8 mouse cellular contexts compared by ENCODE assay signal in the genomic region with DNA sequence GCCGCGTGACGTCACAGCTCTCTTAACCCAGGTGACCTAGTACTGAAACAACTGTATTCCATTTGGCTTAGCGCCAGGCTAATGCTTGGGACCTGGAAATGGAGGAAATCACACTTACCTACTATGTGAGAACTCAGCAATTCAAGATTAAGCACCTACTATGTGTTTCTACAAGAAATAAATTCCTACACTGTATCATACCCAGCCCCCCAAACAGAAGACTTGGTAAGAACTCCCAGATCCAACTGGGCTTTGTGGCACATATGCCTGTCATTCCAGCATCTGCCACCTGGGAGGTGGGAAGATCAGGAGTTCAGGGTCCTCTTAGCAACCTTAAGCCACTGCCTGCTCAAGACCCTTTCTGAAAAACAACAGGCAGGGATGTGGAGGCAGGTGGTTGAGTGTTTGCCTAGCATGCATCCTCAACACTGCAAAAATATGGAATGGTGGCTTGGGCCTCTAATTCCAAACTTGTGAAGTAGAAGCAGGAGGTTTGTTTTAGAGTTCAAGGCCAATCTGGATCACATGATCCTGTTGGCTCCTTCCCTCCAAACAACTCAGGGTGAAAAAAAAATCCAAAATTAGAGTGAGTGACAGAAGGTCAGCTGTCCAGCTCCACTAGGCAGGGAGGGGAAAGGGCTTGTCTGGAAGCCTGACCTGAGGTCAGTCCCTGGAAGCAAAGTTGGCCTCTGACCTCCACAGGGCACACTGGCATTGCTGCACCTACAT. TPM values are rescaled to one million over a fixed set of nuclear protein-coding genes. Genes with fewer than 3 reads are reported as not detected.
DNase-seq lines count a peak whose midpoint lies in the region; ATAC-seq lines count a peak whose summit lies in the region.

No protein-coding gene starts in this region.

- peak overlapping the region; percentile 90 for H3K4me3 ChIP-seq in lung, embryonic 15.5 days
- H3K4me3 ChIP-seq in embryonic facial prominence, embryonic 15.5 days (replicated peaks): peak overlapping the region; percentile 97
- peak overlapping the region; percentile 83 for H3K4me3 ChIP-seq in liver, embryonic 11.5 days (ENCODE audit: low read depth, low read length)
- H3K4me3 ChIP-seq in stomach, embryonic 14.5 days (ENCODE audit: low read depth, low read length): peak overlapping the region; percentile 80

- peak overlapping the region; percentile 97 for H3K9ac ChIP-seq in lung, embryonic 15.5 days
- 0 out of 2 replicates have a peak overlapping the region, but pooled peaks have one; percentile 94 for H3K9ac ChIP-seq in embryonic facial prominence, embryonic 15.5 days
- H3K9ac ChIP-seq in liver, embryonic 11.5 days (ENCODE audit: low read depth, low read length): peak overlapping the region; percentile 75
- no peak overlapping the region for H3K9ac ChIP-seq in stomach, embryonic 14.5 days (replicated peaks; ENCODE audit: low read depth, low read length)

- peaks cover 51% of the 10 kb centered on the region for H3K4me1 ChIP-seq in lung, embryonic 15.5 days
- H3K4me1 ChIP-seq in embryonic facial prominence, embryonic 15.5 days: peaks cover 57% of the 10 kb centered on the region
- peaks cover 29% of the 10 kb centered on the region for H3K4me1 ChIP-seq in liver, embryonic 11.5 days (replicated peaks; ENCODE audit: control insufficient read depth, insufficient read depth, low read length)
- H3K4me1 ChIP-seq in stomach, embryonic 14.5 days (ENCODE audit: control insufficient read depth, insufficient read depth, low read length): peaks cover 29% of the 10 kb centered on the region

- WGBS in lung, embryonic 15.5 days: 3% methylated on average over 4 of the region's 4 CpGs
- WGBS in embryonic facial prominence, embryonic 15.5 days: under 1% methylated on average over 4 of the region's 4 CpGs
- 6% methylated on average over 4 of the region's 4 CpGs for WGBS in liver, embryonic 11.5 days
- WGBS in stomach, embryonic 14.5 days: 2% methylated on average over 4 of the region's 4 CpGs

- no peak for DNase-seq in lung, postnatal 25 days (ENCODE audit: low spot score)
- no peak for DNase-seq in liver, embryonic 11.5 days (ENCODE audit: low spot score)
- no peak for DNase-seq in layer of hippocampus, adult 11-12 months (ENCODE audit: low spot score)
- no peak for DNase-seq in cerebellum, adult 9-10 months
- no peak for DNase-seq in left cerebral cortex, adult 18-20 months (ENCODE audit: low spot score in 2 of 2)

- peak overlapping the region; percentile 79 for H3K4me2 ChIP-seq in lung, embryonic 15.5 days
- H3K4me2 ChIP-seq in embryonic facial prominence, embryonic 15.5 days (replicated peaks): peak overlapping the region; percentile 85
- peak overlapping the region; percentile 98 for H3K4me2 ChIP-seq in liver, embryonic 11.5 days
- peak overlapping the region; percentile 79 for H3K4me2 ChIP-seq in stomach, embryonic 14.5 days (replicated peaks; ENCODE audit: low read depth, low read length)

- H3K36me3 ChIP-seq in lung, embryonic 15.5 days: no peaks in the 10 kb centered on the region
- no peaks in the 10 kb centered on the region for H3K36me3 ChIP-seq in embryonic facial prominence, embryonic 15.5 days
- no peaks in the 10 kb centered on the region for H3K36me3 ChIP-seq in liver, embryonic 11.5 days (ENCODE audit: control insufficient read depth, insufficient read depth, low read length)
- H3K36me3 ChIP-seq in stomach, embryonic 14.5 days (ENCODE audit: control insufficient read depth, insufficient read depth, low read length): no peaks in the 10 kb centered on the region

- ATAC-seq in lung, embryonic 15.5 days (ENCODE audit: borderline replicate concordance, extremely low read depth, low FRiP score, low TSS enrichment): no peak
- ATAC-seq in embryonic facial prominence, embryonic 15.5 days (ENCODE audit: insufficient number of reproducible peaks, low FRiP score, low TSS enrichment, low read depth): no peak
- ATAC-seq in liver, embryonic 11.5 days (replicated peaks; ENCODE audit: low FRiP score): no peak
- no peak for ATAC-seq in stomach, embryonic 14.5 days (ENCODE audit: insufficient number of reproducible peaks, insufficient read depth, low FRiP score, low read depth)

- H3K27ac ChIP-seq in lung, embryonic 15.5 days: peak overlapping the region; percentile 98
- peak overlapping the region; percentile 99 for H3K27ac ChIP-seq in embryonic facial prominence, embryonic 15.5 days (replicated peaks)
- H3K27ac ChIP-seq in liver, embryonic 11.5 days (ENCODE audit: low read depth, low read length): no peak overlapping the region; the same call in 1 of the 2 replicates
- peak overlapping the region; percentile 96 for H3K27ac ChIP-seq in stomach, embryonic 14.5 days (ENCODE audit: low read length)

- no peaks in the 10 kb centered on the region for H3K9me3 ChIP-seq in lung, embryonic 15.5 days
- no peaks in the 10 kb centered on the region for H3K9me3 ChIP-seq in embryonic facial prominence, embryonic 15.5 days (replicated peaks)
- H3K9me3 ChIP-seq in liver, embryonic 11.5 days (ENCODE audit: control insufficient read depth, low read length): no peaks in the 10 kb centered on the region
- no peaks in the 10 kb centered on the region for H3K9me3 ChIP-seq in stomach, embryonic 14.5 days (ENCODE audit: control insufficient read depth, low read depth, low read length)

- H3K27me3 ChIP-seq in lung, embryonic 15.5 days: no peaks in the 10 kb centered on the region
- H3K27me3 ChIP-seq in embryonic facial prominence, embryonic 15.5 days: no peaks in the 10 kb centered on the region
- no peaks in the 10 kb centered on the region for H3K27me3 ChIP-seq in liver, embryonic 11.5 days (replicated peaks; ENCODE audit: control insufficient read depth, insufficient read depth, low read length)
- no peaks in the 10 kb centered on the region for H3K27me3 ChIP-seq in stomach, embryonic 14.5 days (ENCODE audit: control insufficient read depth, insufficient read depth, low read length)

RNA-seq across cellular contexts. Expression of a gene that starts 0.5 kb away (rescaled TPM):
- 63.4 and 65.2 TPM in 2 replicates for polyA plus RNA-seq in lung, embryonic 15.5 days (2015; fragmentation: Nextera tagmentation; extraction: Ambion mirVana)
- 61.8 and 68.5 TPM in 2 replicates for polyA plus RNA-seq in embryonic facial prominence, embryonic 15.5 days (2015; fragmentation: Nextera tagmentation; extraction: Ambion mirVana)
- polyA plus RNA-seq in liver, embryonic 11.5 days (2014; fragmentation: Nextera tagmentation; extraction: Ambion mirVana): 15.2 and 16.8 TPM in 2 replicates
- 48.6 and 52.3 TPM in 2 replicates for polyA plus RNA-seq in stomach, embryonic 14.5 days (2014; fragmentation: Nextera tagmentation; extraction: Ambion mirVana)
- 1 to 10 TPM; 2.9 to 3.4 TPM for total RNA-seq in left cerebral cortex, adult 18-20 months (2021)

RNA-seq across cellular contexts. Expression of a gene that starts 17.4 kb away (rescaled TPM):
- 101 and 104 TPM in 2 replicates for polyA plus RNA-seq in lung, embryonic 15.5 days (2015; fragmentation: Nextera tagmentation; extraction: Ambion mirVana)
- 77.2 and 78.4 TPM in 2 replicates for polyA plus RNA-seq in embryonic facial prominence, embryonic 15.5 days (2015; fragmentation: Nextera tagmentation; extraction: Ambion mirVana)
- polyA plus RNA-seq in liver, embryonic 11.5 days (2014; fragmentation: Nextera tagmentation; extraction: Ambion mirVana): 85.1 and 87.5 TPM in 2 replicates
- 64.7 and 69.6 TPM in 2 replicates for polyA plus RNA-seq in stomach, embryonic 14.5 days (2014; fragmentation: Nextera tagmentation; extraction: Ambion mirVana)
- 10 to 100 TPM; 40.2 to 41.0 TPM for total RNA-seq in left cerebral cortex, adult 18-20 months (2021)

RNA-seq across cellular contexts. Expression of a gene that starts 25.4 kb away (rescaled TPM):
- polyA plus RNA-seq in lung, embryonic 15.5 days (2015; fragmentation: Nextera tagmentation; extraction: Ambion mirVana): 157 and 160 TPM in 2 replicates
- 122 and 126 TPM in 2 replicates for polyA plus RNA-seq in embryonic facial prominence, embryonic 15.5 days (2015; fragmentation: Nextera tagmentation; extraction: Ambion mirVana)
- 138 and 145 TPM in 2 replicates for polyA plus RNA-seq in liver, embryonic 11.5 days (2014; fragmentation: Nextera tagmentation; extraction: Ambion mirVana)
- 136 and 150 TPM in 2 replicates for polyA plus RNA-seq in stomach, embryonic 14.5 days (2014; fragmentation: Nextera tagmentation; extraction: Ambion mirVana)
- 10 to 100 TPM; 57.3 to 62.1 TPM for total RNA-seq in left cerebral cortex, adult 18-20 months (2021)

RNA-seq across cellular contexts. Expression of a gene that starts 38.7 kb away (rescaled TPM):
- 55.1 and 57.5 TPM in 2 replicates for polyA plus RNA-seq in lung, embryonic 15.5 days (2015; fragmentation: Nextera tagmentation; extraction: Ambion mirVana)
- 20.7 and 21.7 TPM in 2 replicates for polyA plus RNA-seq in embryonic facial prominence, embryonic 15.5 days (2015; fragmentation: Nextera tagmentation; extraction: Ambion mirVana)
- 12.2 and 13.0 TPM in 2 replicates for polyA plus RNA-seq in liver, embryonic 11.5 days (2014; fragmentation: Nextera tagmentation; extraction: Ambion mirVana)
- 10.6 and 12.5 TPM in 2 replicates for polyA plus RNA-seq in stomach, embryonic 14.5 days (2014; fragmentation: Nextera tagmentation; extraction: Ambion mirVana)
- total RNA-seq in left cerebral cortex, adult 18-20 months (2021): 1 to 10 TPM; 2.3 to 2.9 TPM

RNA-seq across cellular contexts. Expression of a gene that starts 52.0 kb away (rescaled TPM):
- 2.4 and 2.9 TPM in 2 replicates for polyA plus RNA-seq in lung, embryonic 15.5 days (2015; fragmentation: Nextera tagmentation; extraction: Ambion mirVana)
- 0.59 and 1.0 TPM in 2 replicates for polyA plus RNA-seq in embryonic facial prominence, embryonic 15.5 days (2015; fragmentation: Nextera tagmentation; extraction: Ambion mirVana)
- polyA plus RNA-seq in liver, embryonic 11.5 days (2014; fragmentation: Nextera tagmentation; extraction: Ambion mirVana): 146 and 147 TPM in 2 replicates
- polyA plus RNA-seq in stomach, embryonic 14.5 days (2014; fragmentation: Nextera tagmentation; extraction: Ambion mirVana): 0.84 and 1.0 TPM in 2 replicates
- total RNA-seq in left cerebral cortex, adult 18-20 months (2021): 1 to 10 TPM in 1 of 2 experiments, under 1 TPM in 1; 0.98 to 1.7 TPM
